Mouse (Mus musculus) lung, adult 18-20 months (tissue): Measurements from ENCODE around the gene Mgst1.

Experiments
- DNase-seq, 2 experiments: peaks; one replicate each; pipeline ENCODE4 v3.0.0; 2022; ENCODE audit warnings: mixed read lengths in 2 of 2

The Mgst1 gene

DNA sequence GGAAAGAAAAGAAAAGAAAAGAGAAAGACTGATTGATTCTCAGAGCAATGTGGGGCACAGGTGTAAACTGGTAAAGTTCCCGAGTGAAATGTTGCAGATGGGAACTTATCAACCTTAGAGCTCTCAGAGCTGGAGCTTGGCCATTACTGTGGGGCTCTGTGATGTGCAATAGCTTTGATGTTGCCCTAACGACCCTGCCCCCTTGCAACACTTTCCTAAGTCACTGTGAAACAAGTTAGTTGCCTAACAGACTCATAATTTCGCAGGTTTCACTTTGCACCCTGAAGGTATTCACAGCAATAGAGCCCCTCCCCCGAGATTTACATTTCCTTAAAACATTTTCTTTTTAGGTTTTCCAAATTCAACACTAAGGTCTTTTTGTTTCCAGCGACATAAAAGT is at the start of gene Mgst1:
TSS of gene Mgst1 (plus strand) at position 387 of the 400 bp plus-strand sequence.
- DNase-seq = peak in 1 of 2 experiments; percentile 74

DNA sequence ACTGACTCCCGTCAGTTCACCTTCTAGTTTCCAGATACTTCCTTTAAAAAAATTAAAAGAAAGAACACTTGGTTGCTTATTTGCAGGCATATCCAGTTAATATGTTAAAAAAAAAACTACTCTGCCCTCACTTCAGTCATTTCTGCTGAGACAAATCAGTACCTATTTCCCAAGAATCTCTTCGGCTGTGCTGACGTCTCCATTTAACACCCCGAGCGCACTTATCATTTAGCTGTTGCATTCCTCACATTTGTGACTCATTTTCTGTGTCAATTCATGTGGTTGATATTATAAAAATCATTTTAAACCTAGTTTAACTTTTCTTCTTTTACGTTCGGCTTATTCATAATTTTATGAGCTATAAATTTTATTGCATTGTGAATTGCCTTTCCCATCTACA is 47.7 kb upstream of the Mgst1 start:
- no peak for DNase-seq

DNA sequence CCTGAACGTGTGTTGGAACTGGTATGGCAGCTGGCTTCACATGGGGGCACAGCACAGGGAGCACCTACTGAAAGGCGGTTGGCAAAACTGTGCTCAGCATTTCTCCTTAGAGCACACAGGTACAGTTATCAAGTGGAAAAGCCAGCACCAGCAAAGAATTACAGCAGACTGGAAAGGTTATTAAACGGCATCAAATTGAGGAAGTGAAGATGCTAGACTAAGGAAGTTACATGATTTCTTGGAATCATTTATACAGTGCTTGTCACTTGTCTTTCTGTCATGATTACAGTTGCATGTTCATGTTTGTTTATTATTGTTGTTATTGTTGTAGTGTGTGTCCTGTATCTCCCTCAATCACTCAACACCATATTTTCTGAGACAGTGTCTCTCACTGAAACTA is 45.1 kb upstream of the Mgst1 start:
- no peak for DNase-seq

DNA sequence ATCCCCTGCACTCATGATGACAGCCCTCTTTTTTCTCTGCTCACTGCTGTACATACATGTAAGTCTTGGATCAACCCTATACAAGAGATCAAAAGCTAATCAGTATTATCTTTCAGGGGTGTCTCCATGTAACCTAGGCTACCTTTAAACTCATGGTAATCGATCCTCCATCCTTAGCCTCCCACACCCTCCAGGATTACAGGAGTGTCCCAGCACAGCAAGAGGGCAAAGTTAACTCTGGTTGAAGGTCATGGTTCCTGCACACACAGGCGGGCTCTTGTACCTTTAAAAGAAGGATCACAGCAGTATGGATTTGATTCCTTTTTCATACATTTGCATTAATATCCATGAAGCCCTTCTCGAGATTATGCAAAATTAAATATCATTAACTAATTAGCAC is 40.5 kb upstream of the Mgst1 start:
- no peak for DNase-seq

DNA sequence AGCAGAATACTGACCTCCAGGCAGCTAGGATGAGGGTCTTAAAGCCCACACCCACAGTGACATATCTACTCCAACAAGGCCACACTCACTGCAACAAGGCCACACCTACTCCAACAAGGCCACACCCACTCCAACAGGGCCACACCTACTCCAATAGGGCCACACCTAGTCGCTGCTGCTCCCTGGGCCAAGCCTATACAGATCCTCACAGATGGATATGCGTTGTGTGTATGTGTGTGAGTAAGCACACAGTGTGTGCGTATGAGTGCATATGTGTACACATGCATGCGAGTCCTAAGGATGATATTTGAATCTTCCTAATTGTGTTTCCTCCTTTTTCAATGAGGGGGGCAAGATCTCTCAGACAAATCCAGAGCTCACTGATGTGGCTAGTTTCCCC is 38.3 kb upstream of the Mgst1 start:
- no peak for DNase-seq

DNA sequence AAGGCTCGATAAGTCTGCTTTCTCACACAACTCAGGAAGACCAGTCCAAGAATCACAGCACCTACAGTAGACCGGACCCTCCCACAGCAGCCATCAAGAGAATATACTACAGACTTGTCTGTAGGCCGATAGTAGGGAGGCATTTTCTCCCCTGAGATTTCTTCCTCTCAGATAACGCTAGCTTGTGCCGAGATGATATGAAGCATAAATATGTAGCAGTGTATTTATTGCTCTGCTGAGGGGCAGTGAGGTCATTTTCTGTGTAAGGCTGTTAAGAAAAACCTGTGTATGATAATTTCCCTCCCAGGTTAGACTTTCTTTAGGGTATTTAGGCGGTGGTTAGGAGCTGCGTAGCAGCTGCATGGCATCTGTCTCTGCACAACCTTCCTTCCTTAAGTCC is 37.2 kb upstream of the Mgst1 start:
- no peak for DNase-seq

DNA sequence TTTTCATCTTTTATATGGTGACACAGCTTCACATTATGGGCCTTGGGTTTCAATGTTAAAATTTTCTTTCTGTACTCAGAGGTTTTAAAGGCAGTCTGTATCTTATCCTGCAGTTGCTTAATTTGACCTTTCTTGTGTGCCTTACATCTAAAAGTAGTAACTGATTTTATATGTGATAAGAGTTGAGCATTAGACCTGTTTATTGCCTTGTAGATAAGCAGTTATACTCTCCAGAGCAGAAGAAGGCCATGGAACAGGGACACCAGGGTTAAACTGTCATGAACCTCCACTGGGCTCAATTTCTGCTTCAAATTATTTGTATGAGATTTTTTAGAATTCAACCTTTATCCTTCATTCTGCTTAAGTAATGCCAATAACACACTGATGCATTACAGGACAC is 35.6 kb upstream of the Mgst1 start:
- no peak for DNase-seq

DNA sequence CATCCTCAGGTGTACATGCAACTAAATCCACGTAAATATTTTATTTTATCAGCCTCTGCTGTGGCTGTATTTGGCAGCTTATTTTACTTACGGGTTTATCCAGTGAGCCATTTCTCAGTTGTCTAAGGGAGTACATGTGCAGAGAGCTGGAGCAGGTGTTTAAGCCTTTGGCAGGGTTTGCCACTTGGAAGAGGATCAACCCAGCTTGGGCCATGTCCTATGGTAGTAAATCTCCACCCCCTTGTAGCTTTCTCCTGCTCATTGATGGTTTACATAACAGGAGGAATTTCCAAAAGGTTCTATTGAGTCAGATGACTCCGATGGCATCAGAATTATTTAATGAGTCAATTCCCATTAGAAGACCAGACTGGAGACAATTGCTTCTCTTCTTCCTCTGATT is 22.6 kb upstream of the Mgst1 start:
- DNase-seq = no peak

DNA sequence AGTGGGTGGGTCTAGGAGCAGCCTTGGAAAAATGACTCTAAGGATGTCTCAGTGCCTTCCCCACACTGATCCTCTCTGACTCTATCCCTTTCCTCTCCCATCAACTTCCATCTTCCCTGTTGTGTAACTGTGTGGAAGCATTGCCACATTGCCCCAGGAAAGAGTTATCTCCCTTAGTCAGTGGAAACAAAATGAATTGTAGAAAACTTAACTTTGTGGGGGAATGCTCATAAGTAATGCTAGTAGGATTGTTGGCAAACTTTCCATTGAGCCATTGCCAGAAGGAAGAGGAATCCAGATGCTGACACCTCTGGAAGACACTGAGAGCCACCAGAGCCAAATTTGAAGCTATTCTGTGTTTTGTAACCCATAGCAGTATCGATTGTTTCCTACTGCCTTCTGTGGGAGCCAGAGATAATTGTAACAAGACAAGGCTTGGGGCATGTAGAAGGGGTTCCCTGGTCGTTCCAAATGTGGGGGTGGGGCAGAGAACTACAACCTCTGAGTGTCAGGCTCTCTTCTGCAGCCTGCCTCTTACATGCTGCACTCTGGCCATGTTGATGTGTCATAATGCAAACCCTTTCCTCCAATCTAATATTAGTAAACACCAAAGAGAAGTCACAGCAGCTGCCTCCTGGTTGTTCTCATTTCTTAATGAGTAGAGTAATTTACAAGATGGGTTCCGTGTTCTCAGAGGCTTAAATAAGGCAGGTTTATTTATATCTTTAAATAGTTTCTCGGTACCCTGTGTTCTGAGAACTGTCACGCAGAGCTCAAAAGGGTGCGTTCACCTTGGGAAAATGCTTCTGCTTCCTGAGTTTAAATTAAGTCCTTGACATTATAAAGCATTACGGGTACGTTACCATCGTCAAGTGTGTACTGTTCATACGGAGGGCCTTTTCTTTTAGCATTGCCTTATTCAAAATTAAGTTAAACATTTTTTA is 11.5 kb upstream of the Mgst1 start:
- DNase-seq = peak in 1 of 2 experiments; percentile 29

DNA sequence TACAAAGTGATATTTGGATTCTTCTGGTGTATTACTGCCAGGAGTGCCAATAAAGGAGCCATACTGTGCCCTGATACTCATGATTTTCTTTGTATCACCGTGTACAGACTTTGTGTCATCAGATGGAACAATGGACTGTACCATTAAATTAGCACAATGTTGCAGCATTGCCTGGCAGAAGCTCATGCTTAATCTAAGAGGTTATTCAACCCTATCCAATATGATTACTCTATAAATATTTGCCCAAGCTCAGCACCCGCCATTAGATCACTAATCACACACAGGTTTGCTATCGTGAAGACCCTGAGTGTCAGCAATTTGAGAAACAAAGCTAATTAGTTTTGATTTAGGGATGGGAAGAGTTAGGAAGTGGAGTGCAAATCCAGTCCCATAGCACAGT is 9.6 kb upstream of the Mgst1 start:
- no peak for DNase-seq

DNA sequence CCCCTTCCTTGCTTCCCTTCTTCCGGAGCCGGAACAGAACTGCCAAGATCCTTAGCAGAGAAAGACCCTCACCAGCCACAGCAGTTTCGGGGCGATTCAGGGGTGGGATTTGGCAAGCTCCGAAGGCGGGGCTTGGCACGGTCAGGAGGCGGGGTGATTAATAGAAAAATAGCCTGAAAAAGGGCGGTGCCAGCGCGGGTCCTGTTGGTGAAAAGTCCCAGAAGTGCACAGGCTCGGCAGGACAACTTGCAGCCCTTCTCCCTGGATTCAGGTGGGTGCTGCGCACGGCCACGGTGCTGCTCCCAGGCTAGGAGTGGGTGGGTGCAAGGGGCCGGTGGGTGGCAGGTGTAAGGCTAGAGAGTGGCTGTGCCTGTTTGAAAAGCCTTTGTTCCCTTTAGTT is 220 bp downstream of the Mgst1 start:
- peak; percentile 87 for DNase-seq

DNA sequence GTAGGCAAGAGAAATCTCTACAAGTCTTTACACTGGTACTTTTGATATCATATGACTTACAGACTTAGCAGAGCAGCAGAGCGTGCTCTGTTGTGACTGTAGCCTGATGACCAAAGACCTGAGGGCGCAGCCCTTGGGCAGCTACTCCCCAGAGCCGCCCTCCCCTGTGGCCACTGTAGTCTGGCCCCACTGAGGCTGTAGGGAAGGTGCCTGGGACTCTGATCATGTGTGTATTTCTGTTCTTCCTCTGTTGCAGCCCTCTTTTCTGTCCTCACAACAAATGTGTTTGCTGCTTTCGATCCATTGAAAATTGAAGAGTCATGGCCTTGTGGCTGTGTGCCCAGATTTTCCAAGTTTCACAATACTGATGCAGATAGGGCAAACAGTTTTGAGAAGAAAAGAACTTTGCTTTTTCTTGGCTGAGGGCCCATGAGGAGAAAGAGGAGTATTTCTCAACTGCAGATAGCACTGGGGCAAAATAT is 1.0 kb downstream of the Mgst1 start:
- DNase-seq = peak; percentile 90 to 94

DNA sequence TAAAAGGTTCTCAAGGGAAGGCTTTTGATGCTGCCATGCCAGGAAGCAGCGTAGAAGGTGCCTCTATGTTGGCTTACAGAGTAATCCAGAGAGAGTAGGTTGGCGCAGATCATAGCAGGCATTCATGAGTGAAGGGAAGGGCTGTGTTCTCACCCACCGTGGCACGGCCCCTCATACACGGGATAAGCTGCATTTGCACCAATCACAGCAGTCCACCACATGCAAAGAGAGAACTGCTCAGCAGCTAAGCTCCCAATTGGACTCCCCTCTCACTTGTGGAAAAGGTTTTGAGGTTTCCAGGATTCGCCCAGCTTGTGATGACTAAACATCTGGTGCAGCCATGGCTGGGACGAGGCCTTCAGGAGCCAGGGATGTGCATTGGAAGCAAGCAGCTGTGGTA is 2.5 kb downstream of the Mgst1 start:
- DNase-seq = no peak

DNA sequence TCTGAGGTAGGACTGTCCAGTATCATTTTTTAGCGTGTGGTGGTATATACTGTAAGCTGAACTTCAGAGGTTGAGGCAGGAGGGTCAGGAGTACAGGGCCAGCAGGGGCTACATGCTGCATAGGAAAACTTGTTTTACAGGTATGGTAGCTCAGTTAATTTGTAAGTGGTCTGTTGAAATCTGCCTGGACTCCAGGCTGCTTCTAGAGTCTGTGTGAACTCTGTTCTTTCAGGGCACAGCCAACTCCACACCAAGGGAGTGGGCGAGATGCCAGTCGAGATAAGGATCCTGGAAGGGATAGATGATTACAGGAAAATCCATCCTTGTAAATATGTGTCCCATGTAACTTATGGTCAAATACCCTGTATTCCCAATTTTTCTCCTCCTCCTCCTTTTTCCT is 3.3 kb downstream of the Mgst1 start:
- DNase-seq = peak; percentile 63 to 73

DNA sequence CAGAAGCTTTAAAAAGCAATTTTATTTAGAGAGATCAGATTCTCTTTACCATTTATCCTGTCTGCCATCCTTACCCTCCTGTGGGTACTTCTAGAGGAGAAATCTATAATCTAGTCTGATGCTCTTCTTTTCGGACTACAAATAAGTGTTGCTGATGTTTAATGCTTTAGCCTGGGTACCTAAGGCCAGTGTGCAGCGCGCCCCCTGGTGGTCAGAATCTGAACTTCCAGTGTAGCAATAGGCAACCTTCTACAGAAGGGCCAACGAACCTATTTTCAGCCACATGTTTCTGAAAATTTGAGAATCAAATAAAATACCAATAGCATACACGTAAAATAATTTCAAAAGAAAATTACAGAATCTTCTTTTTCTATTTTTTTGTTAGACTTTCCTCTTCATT is 13.0 kb downstream of the Mgst1 start:
- peak; percentile 64 to 68 for DNase-seq

DNA sequence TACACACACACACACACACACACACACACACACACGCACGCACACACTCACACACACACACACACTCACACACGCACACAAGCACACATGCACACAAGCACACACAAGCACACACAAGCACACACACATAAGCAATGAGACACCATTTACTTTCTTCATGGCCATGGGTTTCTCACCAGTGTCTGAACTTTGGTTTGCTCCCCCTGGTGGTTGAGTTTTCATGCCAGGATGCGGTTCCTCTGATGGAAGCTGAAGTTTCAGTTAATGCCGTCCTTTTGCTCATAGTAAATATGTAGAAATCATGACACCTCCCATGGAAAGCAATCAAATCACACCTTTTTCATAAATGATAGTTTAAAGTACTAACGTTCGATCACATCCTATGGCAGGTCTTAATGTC is 23.8 kb downstream of the Mgst1 start:
- DNase-seq = no peak

DNA sequence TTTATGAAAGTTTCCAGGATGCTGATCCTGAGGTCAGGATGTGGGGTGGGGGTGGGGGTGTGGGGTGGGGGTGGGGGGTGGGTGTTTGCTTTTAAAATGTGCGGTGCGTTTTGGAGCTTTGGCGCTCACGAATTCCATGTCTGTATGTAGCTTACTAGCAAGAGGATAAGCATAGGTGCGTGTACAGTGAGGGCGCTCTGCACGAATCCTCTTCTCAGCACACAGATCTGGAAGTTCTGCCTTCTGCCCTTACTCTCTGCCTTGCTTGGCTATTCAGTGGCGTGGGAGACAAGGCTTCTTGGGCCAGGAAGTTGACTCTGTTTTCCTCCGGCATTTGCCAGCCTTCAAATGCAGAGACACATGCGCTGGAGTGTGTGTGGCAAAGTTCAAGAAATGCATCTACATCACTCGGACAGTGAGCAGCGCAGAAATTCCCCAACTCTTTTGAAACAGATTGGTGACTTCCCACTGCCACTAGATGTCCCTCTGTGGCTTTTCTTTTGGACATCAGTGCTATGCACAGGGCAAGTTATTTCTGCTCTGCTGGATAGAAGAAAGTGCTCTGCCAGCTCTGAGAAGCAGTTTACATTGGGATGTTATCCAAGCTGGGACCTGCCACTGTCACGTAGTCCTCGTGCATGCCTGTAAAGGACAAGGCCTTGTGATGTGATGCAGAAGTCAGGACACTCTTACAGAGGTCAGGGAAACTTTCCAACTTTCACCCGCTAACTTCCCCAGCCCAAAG is 31.5 kb downstream of the Mgst1 start:
- DNase-seq = no peak
